Mouse (Mus musculus): ENCODE measurements around the gene Mlf2. TPM values are rescaled to one million over a fixed set of nuclear protein-coding genes. Genes with fewer than 3 reads are reported as not detected.

Gene Mlf2
- polyA plus RNA-seq, 1 experiment, result 547 TPM

DNA sequence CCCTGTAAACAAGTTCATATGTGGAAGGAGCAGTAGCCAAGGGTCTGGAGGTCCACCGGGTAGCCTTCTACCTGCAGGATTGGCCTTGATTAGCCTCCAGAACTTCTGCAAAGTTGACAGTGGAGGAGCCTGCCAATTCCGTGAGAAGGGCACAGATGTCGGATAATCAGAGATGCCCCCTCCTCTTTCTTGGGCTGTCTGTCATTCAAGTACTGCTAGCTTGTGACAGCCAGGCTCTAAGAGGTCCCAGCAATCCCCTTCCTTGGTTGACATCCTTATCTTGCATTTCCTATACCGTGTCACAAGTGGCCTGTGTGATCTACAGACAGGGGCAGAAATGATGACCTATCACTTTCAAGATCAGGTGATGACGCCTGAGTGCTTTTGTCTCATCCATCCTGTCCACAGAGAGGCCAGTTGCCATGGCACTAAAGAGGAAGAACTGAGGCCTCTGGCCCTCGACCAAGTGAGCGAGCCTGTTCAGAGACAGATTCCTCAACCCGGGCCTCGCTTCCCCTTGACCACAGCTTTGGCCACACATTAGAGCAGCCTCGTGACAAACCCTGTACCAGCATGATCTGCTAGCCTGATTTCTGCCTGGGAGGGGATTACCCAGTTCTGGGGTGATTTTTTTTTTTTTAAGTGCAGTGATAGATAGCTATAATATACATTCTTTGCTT, 30.2 kb upstream of the Mlf2 start:
- H3ac ChIP-seq (ENCODE audit: control insufficient read depth, insufficient read length, low read depth), result no peak overlapping the region
- H3K79me3 ChIP-seq (ENCODE audit: low read depth), result no peaks in the 10 kb centered on the region
- TF ChIP-seq CTCF (IDR thresholded peaks at IDR 0.05; ENCODE audit: control insufficient read depth, insufficient read depth, insufficient read length) (no peak), MAX (IDR thresholded peaks at IDR 0.05) (no peak), CEBPB (IDR thresholded peaks at IDR 0.05; ENCODE audit: low read depth) (no peak), MYOD1 (IDR thresholded peaks at IDR 0.05; ENCODE audit: control insufficient read depth, insufficient read length, low read depth) (no peak), MYOG (IDR thresholded peaks at IDR 0.05; ENCODE audit: control insufficient read depth, extremely low read depth, insufficient read length) (no peak), USF1 (IDR thresholded peaks at IDR 0.05; ENCODE audit: low read depth) (no peak), FOSL1 (IDR thresholded peaks at IDR 0.05; ENCODE audit: insufficient read depth, low read length, poor library complexity, severe bottlenecking) (no peak)
- H3K27me3 ChIP-seq (ENCODE audit: control insufficient read depth, insufficient read depth, insufficient read length), result no peaks in the 10 kb centered on the region
- no peak overlapping the region for H3K4me3 ChIP-seq (ENCODE audit: insufficient read depth, poor library complexity, severe bottlenecking)
- H3K79me2 ChIP-seq (ENCODE audit: control insufficient read depth, insufficient read depth), result no peaks in the 10 kb centered on the region
- H3K36me3 ChIP-seq (ENCODE audit: control insufficient read depth, insufficient read depth), result no peaks in the 10 kb centered on the region

DNA sequence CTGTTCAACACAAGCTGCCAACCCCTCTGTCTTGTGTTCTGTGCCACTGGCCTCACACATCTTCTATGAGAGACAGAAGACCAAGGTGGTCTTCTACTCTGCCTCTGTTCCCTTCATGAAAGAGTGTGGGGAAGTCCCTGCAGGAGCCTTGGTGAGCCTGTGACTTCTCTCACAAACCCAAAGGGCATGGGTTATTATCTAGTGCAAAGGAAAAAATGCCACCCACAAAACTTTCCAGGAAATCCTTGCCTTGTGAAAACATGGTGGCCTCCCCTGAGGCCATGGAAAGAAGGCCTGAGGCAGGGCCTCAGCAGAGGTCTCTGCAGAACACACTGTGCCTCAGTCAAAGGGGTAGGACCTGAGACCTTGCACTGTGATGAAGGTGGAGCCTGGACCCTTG, 29.3 kb upstream of the Mlf2 start:
- no peaks in the 10 kb centered on the region for H3K27me3 ChIP-seq (ENCODE audit: control insufficient read depth, insufficient read depth, insufficient read length)

GRCm38 (mm10) chr6:124903580-124904151, 27.5 kb upstream of the Mlf2 start:
- Histone ChIP-seq H3K36me3 (ENCODE audit: control insufficient read depth, insufficient read depth) (no peaks in the 10 kb centered on the region), H3K4me3 (ENCODE audit: insufficient read depth, poor library complexity, severe bottlenecking) (peak overlapping the region; percentile 30), H3K79me2 (ENCODE audit: control insufficient read depth, insufficient read depth) (no peaks in the 10 kb centered on the region), H3K27me3 (ENCODE audit: control insufficient read depth, insufficient read depth, insufficient read length) (no peaks in the 10 kb centered on the region), H3ac (ENCODE audit: control insufficient read depth, insufficient read length, low read depth) (peak overlapping the region; percentile 65), H3K79me3 (ENCODE audit: low read depth) (no peaks in the 10 kb centered on the region)
- TF ChIP-seq CEBPB (IDR thresholded peaks at IDR 0.05; ENCODE audit: low read depth), result no peak
- peak; percentile 98 for TF ChIP-seq CTCF (IDR thresholded peaks at IDR 0.05; ENCODE audit: control insufficient read depth, insufficient read depth, insufficient read length)
- no peak for TF ChIP-seq MAX (IDR thresholded peaks at IDR 0.05)
- no peak for TF ChIP-seq MYOD1 (IDR thresholded peaks at IDR 0.05; ENCODE audit: control insufficient read depth, insufficient read length, low read depth)
- TF ChIP-seq FOSL1 (IDR thresholded peaks at IDR 0.05; ENCODE audit: insufficient read depth, low read length, poor library complexity, severe bottlenecking), result no peak
- no peak for TF ChIP-seq MYOG (IDR thresholded peaks at IDR 0.05; ENCODE audit: control insufficient read depth, extremely low read depth, insufficient read length)
- TF ChIP-seq USF1 (IDR thresholded peaks at IDR 0.05; ENCODE audit: low read depth), result no peak

More for the DNA sequence above, 29.3 kb upstream of the Mlf2 start:
- no peak overlapping the region for H3ac ChIP-seq (ENCODE audit: control insufficient read depth, insufficient read length, low read depth)
- H3K79me2 ChIP-seq (ENCODE audit: control insufficient read depth, insufficient read depth), result no peaks in the 10 kb centered on the region
- no peak for TF ChIP-seq USF1 (IDR thresholded peaks at IDR 0.05; ENCODE audit: low read depth)
- no peak for TF ChIP-seq CEBPB (IDR thresholded peaks at IDR 0.05; ENCODE audit: low read depth)
- TF ChIP-seq MYOD1 (IDR thresholded peaks at IDR 0.05; ENCODE audit: control insufficient read depth, insufficient read length, low read depth), result no peak
- no peak for TF ChIP-seq MYOG (IDR thresholded peaks at IDR 0.05; ENCODE audit: control insufficient read depth, extremely low read depth, insufficient read length)
- TF ChIP-seq CTCF (IDR thresholded peaks at IDR 0.05; ENCODE audit: control insufficient read depth, insufficient read depth, insufficient read length), result no peak
- TF ChIP-seq FOSL1 (IDR thresholded peaks at IDR 0.05; ENCODE audit: insufficient read depth, low read length, poor library complexity, severe bottlenecking), result no peak
- TF ChIP-seq MAX (IDR thresholded peaks at IDR 0.05), result no peak
- no peaks in the 10 kb centered on the region for H3K36me3 ChIP-seq (ENCODE audit: control insufficient read depth, insufficient read depth)
- H3K4me3 ChIP-seq (ENCODE audit: insufficient read depth, poor library complexity, severe bottlenecking), result no peak overlapping the region
- no peaks in the 10 kb centered on the region for H3K79me3 ChIP-seq (ENCODE audit: low read depth)

- Histone ChIP-seq H3K79me3 (ENCODE audit: low read depth) (no peaks in the 10 kb centered on the region), H3K27me3 (ENCODE audit: control insufficient read depth, insufficient read depth, insufficient read length) (no peaks in the 10 kb centered on the region), H3ac (ENCODE audit: control insufficient read depth, insufficient read length, low read depth) (peak overlapping the region; percentile 65), H3K4me3 (ENCODE audit: insufficient read depth, poor library complexity, severe bottlenecking) (peak overlapping the region; percentile 30), H3K36me3 (ENCODE audit: control insufficient read depth, insufficient read depth) (no peaks in the 10 kb centered on the region), H3K79me2 (ENCODE audit: control insufficient read depth, insufficient read depth) (no peaks in the 10 kb centered on the region)
- TF ChIP-seq USF1 (IDR thresholded peaks at IDR 0.05; ENCODE audit: low read depth) (no peak), CTCF (IDR thresholded peaks at IDR 0.05; ENCODE audit: control insufficient read depth, insufficient read depth, insufficient read length) (peak; percentile 54)
Measured at GRCm38 (mm10) chr6:124904161-124904981, 26.8 kb upstream of the Mlf2 start.

DNA sequence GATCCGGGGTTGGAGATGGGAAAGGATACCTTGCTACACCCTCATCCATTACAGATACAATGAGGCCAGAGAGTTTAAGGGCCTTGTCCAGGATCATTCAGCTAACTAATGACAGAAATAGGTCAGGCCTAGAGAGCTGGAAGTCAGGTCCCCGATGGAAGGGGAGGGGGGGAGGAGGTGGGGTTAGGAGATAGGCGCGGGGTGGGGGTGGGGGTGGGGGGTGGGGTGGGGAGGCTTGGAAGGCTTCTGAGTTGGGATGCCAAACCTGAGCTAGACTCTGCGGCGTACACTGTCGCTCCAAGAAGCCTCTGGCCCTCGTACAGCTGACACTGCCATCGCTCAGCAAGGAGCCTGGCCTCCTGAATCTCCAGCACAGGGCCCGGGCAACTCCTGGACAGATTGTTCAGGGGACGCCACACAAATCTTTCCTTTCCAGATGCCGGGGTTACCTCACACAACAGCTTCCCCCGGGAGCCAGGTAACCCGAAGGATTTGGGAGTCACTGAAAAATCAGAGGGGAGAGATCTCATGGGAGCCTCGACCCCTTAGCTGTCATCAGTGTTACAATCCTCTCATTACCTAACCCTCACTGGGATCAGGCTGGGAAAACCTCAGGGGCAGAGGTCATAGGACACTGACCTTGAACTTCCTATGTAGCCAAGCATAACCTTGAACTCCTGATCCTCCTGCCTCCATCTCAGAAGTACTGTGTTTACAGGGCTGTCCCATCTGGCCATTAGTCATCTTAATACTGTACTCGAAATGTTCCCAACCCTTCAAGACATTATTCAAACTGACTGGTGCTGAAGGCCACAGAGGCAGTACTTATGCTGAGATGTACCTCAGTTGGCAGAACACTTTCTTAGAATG, 26.0 kb upstream of the Mlf2 start:
- Histone ChIP-seq H3K4me3 (ENCODE audit: insufficient read depth, poor library complexity, severe bottlenecking) (no peak overlapping the region), H3K36me3 (ENCODE audit: control insufficient read depth, insufficient read depth) (no peaks in the 10 kb centered on the region), H3K79me3 (ENCODE audit: low read depth) (no peaks in the 10 kb centered on the region), H3K79me2 (ENCODE audit: control insufficient read depth, insufficient read depth) (no peaks in the 10 kb centered on the region), H3ac (ENCODE audit: control insufficient read depth, insufficient read length, low read depth) (no peak overlapping the region), H3K27me3 (ENCODE audit: control insufficient read depth, insufficient read depth, insufficient read length) (no peaks in the 10 kb centered on the region)
- no peak for TF ChIP-seq MYOG (IDR thresholded peaks at IDR 0.05; ENCODE audit: control insufficient read depth, extremely low read depth, insufficient read length)
- no peak for TF ChIP-seq CTCF (IDR thresholded peaks at IDR 0.05; ENCODE audit: control insufficient read depth, insufficient read depth, insufficient read length)
- no peak for TF ChIP-seq CEBPB (IDR thresholded peaks at IDR 0.05; ENCODE audit: low read depth)
- TF ChIP-seq MAX (IDR thresholded peaks at IDR 0.05), result no peak
